Mouse (Mus musculus) left cerebral cortex, postnatal 14 days (tissue): Measurements from ENCODE around the gene Neurl2. TPM values are rescaled to one million over a fixed set of nuclear protein-coding genes. Genes with fewer than 3 reads are reported as not detected.

ENCODE experiments used
- DNase-seq, 2 experiments: peaks; one replicate each; pipeline ENCODE4 v3.0.0; 2021 to 2022; ENCODE audit warnings: low spot score in 2 of 2, mixed read lengths in 1 of 2
- intact Hi-C: fragments of 180-260 bp; cut with DNase I; formaldehyde crosslinking; loops from one replicate; pipeline ENCODE4 v1.15.1; 2025
- total RNA-seq, 2 experiments: library from RNA; stranded (reverse); gene quantifications; 2 replicates each; pipeline ENCODE4 v1.2.3; 2021

Gene Neurl2
- total RNA-seq, 2 experiments from 2014 or later = 3.6 to 4.5 TPM

DNA sequence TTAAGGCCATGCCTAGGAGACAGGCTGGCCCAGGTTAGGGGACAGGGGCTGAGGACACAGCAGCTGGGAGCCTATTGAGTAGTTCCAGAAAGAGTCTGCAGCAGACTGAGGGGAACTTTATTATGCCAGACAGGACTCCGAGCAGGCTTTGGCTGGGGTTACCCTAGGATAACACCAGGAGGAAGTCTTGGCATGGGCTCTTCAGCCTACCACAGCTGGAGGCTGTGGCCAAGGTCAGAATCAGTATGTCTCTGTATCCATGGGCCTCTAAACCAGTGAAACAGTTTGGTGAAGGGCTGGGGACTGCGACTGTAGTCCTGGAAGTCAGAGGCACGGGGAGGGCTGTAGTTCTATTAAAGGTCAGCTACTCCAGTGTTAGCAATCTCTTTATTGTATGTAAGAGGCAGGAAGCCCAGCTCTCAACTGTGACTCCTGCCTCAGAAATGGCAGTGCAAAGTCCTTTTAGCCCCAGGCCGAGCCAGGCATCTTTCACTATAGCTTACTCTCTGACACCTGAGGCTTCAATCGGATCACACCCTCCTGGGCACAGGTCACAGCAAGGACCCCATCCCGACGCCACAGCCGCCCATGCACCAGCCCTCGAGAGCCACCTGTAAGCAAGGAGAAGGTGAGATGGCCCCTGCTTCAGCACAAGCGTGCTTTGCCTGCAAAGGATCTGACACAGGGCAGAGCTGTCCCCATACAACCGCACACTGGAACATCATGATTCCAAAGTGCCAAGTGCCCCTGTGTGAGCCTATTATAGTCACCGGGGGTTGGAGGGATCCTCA is 40.7 kb downstream of the Neurl2 start:
- no peak for DNase-seq
- intact Hi-C loops = no loop called here

GRCm38 (mm10) chr2:164791841-164792261 is 41.4 kb downstream of the Neurl2 start:
- intact Hi-C loops = no loop called here
- DNase-seq = no peak

GRCm38 (mm10) chr2:164790451-164790850 is 42.8 kb downstream of the Neurl2 start:
- intact Hi-C loops = no loop called here
- no peak for DNase-seq

DNA sequence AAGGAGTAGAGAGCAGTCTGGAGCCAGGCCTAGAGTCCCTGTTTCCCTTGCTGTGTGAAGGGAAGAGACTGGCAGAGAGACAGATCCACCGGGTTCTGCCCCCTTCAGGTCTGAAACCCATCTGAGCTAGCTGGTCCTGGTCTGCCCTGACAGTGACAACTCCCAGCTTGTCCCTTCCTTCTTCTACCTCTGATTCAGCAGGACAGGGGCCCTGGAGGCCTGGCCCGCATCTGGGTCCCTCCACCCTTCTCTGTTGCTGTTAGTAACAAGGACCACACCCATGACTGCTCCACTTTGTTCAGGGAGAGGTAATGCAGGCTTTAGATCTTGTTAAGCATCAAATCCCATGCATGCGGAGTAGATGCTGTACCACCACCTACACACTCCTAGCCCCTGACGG is 44.8 kb downstream of the Neurl2 start:
- DNase-seq = no peak
- intact Hi-C loops = no loop called here

DNA sequence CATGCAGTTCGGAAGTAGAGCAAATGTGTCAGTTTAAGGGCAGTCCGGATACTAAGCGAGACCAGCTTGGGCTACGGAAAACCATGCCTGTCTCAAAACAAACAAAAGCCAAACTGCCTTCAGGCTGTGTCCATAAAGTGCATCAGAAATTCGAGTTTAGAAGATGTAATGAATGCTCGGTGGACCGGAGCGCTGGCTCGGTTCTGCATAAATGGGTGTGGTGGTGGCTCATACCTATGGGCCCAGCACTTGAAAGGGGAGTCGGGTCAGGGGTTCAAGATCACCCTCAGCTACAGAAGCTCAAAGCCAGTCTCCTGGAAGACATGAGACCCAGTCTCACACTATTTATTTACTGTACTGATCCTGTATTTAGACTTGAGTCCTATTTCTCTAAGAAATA is 45.5 kb downstream of the Neurl2 start:
- DNase-seq = no peak
- intact Hi-C loops = no loop called here

- DNase-seq = no peak
- intact Hi-C loops = no loop called here
Observed at GRCm38 (mm10) chr2:164787032-164787431, 46.2 kb downstream of the Neurl2 start.

- intact Hi-C loops = no loop called here
- no peak for DNase-seq
Observed at GRCm38 (mm10) chr2:164786388-164786885, 46.8 kb downstream of the Neurl2 start.

DNA sequence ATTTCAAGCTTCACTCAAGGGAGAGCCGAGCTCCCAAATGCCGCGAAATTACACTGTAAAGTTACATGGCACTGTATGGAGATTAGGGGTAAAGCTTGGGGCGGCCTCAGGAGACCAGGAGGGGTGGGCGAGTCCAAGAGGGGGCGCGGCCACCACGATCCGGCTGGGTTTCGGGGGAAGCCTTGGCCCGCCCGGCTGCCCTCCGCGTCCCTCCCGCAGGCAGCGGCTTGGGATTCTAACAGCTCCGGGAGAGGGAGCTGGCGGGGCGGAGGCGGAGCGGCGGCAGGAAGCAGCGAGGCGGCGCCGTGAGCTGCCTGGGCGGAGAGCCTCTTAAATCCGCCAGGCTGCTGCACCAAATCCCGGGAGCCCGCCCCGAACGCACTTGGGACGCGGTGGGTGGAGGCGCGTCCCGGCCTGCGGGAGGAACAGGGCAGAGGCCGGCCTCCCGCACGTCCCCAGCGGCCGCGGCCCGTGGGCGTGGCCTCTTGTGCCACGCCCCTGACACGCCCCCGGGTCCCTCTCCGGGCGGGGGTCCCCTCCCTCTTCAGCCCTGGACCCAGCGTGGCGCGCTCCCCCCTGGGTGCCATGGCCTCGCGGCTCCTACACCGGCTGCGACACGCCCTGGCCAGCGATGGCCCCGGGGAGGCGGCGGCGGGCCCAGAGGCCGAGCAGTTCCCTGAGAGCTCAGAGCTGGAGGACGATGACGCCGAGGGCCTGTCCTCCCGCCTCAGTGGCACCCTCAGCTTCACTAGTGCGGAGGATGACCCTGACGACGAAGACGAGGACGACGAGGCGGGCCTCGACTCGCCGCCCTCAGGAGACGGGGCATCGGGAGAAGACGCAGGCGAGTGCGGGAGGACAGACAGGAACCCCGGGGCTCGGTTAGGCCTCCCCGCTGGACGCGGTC is 47.5 kb downstream of the Neurl2 start, which contains the start of gene Snx21:
Gene Snx21, plus strand, starts transcription at position 343 of the 907 bp plus-strand sequence.
- DNase-seq = peak; percentile 75 to 82
- intact Hi-C loops = no loop called here

DNA sequence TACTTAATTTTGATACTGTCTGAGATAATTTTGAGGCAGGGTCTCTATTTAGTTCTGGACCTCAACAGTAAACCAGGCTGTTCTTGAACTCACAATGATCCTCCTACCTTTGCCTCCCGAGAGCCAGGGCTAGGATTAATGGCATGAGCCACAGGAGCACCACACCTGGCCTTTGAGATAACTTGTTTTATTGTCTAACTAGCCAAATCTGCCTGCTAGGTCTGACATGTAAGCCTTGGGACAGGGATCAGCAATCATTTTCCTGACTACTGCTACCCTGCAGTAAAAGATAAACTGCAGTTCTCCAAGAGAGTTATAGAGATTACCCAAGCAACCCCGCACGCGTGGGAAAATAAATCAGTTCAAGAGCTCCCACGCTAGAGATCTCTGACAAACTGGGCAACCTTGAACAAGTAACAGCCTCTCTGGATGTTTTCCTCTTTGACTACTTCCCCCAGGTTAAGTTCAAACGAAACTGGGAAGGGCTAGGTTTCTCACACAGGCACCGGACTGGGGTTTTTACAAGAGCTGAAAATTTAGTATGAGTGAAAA is 48.3 kb downstream of the Neurl2 start:
- DNase-seq = no peak
- intact Hi-C loops = no loop called here

DNA sequence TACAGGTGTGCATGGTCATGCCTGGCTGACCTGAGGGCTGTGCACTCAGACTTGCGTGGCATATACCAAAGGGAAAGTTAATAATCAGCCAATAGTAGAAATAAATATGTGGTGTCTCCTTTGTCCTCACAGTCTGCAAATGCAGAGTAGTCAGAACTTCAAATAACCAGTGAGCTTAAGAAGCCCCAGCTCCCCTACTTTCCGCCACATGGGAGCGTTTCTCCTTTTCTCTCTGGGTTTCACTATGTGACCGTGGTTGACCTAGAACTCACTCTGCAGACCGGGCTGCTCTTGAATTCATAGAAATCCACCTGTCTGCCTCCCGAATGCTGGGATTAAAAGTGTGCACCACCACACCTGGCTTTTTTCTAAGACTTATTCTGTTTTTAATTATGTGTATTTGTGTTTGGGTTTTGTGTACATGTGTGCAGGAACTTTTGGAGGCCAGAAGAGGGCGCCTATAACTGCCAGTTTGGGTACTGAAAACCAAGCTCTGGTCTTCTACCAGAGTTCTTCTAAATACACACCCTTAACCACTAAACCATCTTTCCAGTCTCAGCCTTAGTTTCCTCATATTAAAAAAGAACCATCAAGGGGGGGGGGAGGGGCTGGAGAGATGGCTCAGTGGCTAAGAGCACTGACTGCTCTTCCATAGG is 49.2 kb downstream of the Neurl2 start:
- DNase-seq = no peak
- intact Hi-C loops = no loop called here

GRCm38 (mm10) chr2:164781876-164782275 is 51.4 kb downstream of the Neurl2 start:
- no peak for DNase-seq
- intact Hi-C loops = no loop called here

Other genes starting within 250 kb of the Neurl2 start
- gene Wfdc6a, start 248.0 kb downstream of the Neurl2 start, total RNA-seq = under 1 TPM; 0.72 to 0.92 TPM
- gene Eppin, start 239.9 kb downstream of the Neurl2 start, total RNA-seq = not detected
- gene Wfdc6b, start 219.9 kb downstream of the Neurl2 start, total RNA-seq = not detected
- not detected for gene Wfdc8, start 219.8 kb downstream of the Neurl2 start, total RNA-seq
- gene Wfdc16, start 194.7 kb downstream of the Neurl2 start, total RNA-seq = not detected
- gene Wfdc10, start 177.4 kb downstream of the Neurl2 start, total RNA-seq = not detected
- not detected for gene Wfdc9, start 176.9 kb downstream of the Neurl2 start, total RNA-seq
- gene Wfdc11, start 159.4 kb downstream of the Neurl2 start, total RNA-seq = not detected
- gene Wfdc13, start 148.3 kb downstream of the Neurl2 start, total RNA-seq = not detected
- gene Spint4, start 135.0 kb downstream of the Neurl2 start, total RNA-seq = not detected
- gene Spint5, start 118.2 kb downstream of the Neurl2 start, total RNA-seq = not detected
- 1 to 10 TPM in 1 of 2 experiments, under 1 TPM in 1; 0.92 to 1.1 TPM for gene Wfdc3, start 87.5 kb downstream of the Neurl2 start, total RNA-seq
- 10 to 100 TPM; 32.8 to 35.6 TPM for gene Dnttip1, start 87.5 kb downstream of the Neurl2 start, total RNA-seq
- gene Ube2c, start 63.6 kb downstream of the Neurl2 start, total RNA-seq = 1 to 10 TPM; 2.0 to 3.0 TPM
- gene Tnnc2, start 53.5 kb downstream of the Neurl2 start, total RNA-seq = 1 to 10 TPM in 1 of 2 experiments, not detected in 1; 1.1 TPM
- gene Snx21, start 47.6 kb downstream of the Neurl2 start, total RNA-seq = 10 to 100 TPM; 46.0 to 46.8 TPM
- gene Acot8, start 28.6 kb downstream of the Neurl2 start, total RNA-seq = 10 to 100 TPM; 25.8 to 27.7 TPM
- gene Zswim3, start 28.4 kb downstream of the Neurl2 start, total RNA-seq = 1 to 10 TPM; 7.7 to 8.3 TPM
- gene Zswim1, start 10.8 kb downstream of the Neurl2 start, total RNA-seq = 10 to 100 TPM; 21.4 to 22.0 TPM
- gene Spata25, start 4.9 kb downstream of the Neurl2 start, total RNA-seq = not detected
- 10 to 100 TPM; 88.4 to 91.6 TPM for gene Ctsa, start 583 bp downstream of the Neurl2 start, total RNA-seq
- 10 to 100 TPM; 86.5 to 92.3 TPM for gene Pltp, start 24.3 kb upstream of the Neurl2 start, total RNA-seq
- gene Pcif1, start 45.8 kb upstream of the Neurl2 start, total RNA-seq = 10 to 100 TPM; 38.7 to 41.4 TPM
- 10 to 100 TPM; 24.1 to 25.4 TPM for gene Zfp335, start 78.3 kb upstream of the Neurl2 start, total RNA-seq
- 1 to 10 TPM; 1.4 to 1.9 TPM for gene Mmp9, start 107.3 kb upstream of the Neurl2 start, total RNA-seq
- gene Slc12a5, start 127.3 kb upstream of the Neurl2 start, total RNA-seq = 100 to 1,000 TPM; 451 to 495 TPM
- 10 to 100 TPM; 53.2 to 54.6 TPM for gene Ncoa5, start 201.4 kb upstream of the Neurl2 start, total RNA-seq
- 1 to 10 TPM in 1 of 2 experiments, under 1 TPM in 1; 0.82 to 1.4 TPM for gene Cd40, start 222.2 kb upstream of the Neurl2 start, total RNA-seq